Mouse (Mus musculus): Measurements from ENCODE around the gene Ifna1. TPM values are rescaled to one million over a fixed set of nuclear protein-coding genes. Genes with fewer than 3 reads are reported as not detected.

The Ifna1 gene
- total RNA-seq, 1 experiment: not detected

- TF ChIP-seq MAFK (IDR thresholded peaks at IDR 0.05; ENCODE audit: insufficient read depth, low read depth, low read length) (no peak), HCFC1 (IDR thresholded peaks at IDR 0.05; ENCODE audit: borderline replicate concordance, insufficient read depth, low read length) (no peak), ZC3H11A (IDR thresholded peaks at IDR 0.05; ENCODE audit: borderline replicate concordance, low read depth, low read length) (no peak)
- Histone ChIP-seq H3K27ac (ENCODE audit: insufficient read depth, low read depth, low read length, poor library complexity, severe bottlenecking) (no peak overlapping the region), H3K9ac (ENCODE audit: insufficient read depth, low read depth, low read length, poor library complexity, severe bottlenecking) (no peak overlapping the region), H3K4me3 (ENCODE audit: insufficient read depth in 1 of 2, low read depth in 1 of 2, low read length in 2 of 2, poor library complexity in 1 of 2, severe bottlenecking in 1 of 2) (no peak overlapping the region), H3K4me1 (ENCODE audit: control insufficient read depth in 2 of 2, insufficient read depth in 2 of 2, low read length in 2 of 2, poor library complexity in 1 of 2) (no peaks in the 10 kb centered on the region), H3K9me3 (ENCODE audit: control insufficient read depth, insufficient read depth, low read depth, low read length) (no peaks in the 10 kb centered on the region), H3K36me3 (ENCODE audit: control insufficient read depth, insufficient read depth, low read length, poor library complexity, severe bottlenecking) (no peaks in the 10 kb centered on the region)
- in situ Hi-C loops (cut with MboI; ENCODE audit: low sequenced_read_pairs in 2 of 2, unreplicated experiment in 2 of 2): no loop called here
- no peak for DNase-seq (ENCODE audit: low read depth, low spot score)
Observed at GRCm38 (mm10) chr4:88875435-88876095, 25.7 kb downstream of the Ifna1 start.

- no peak for TF ChIP-seq ZNF384 (IDR thresholded peaks at IDR 0.05; ENCODE audit: low read depth, low read length)
- no peak for TF ChIP-seq HCFC1 (IDR thresholded peaks at IDR 0.05; ENCODE audit: borderline replicate concordance, insufficient read depth, low read length)
- no peak overlapping the region for H3K9ac ChIP-seq (ENCODE audit: insufficient read depth, low read depth, low read length, poor library complexity, severe bottlenecking)
- no peak overlapping the region for H3K27ac ChIP-seq (ENCODE audit: insufficient read depth, low read depth, low read length, poor library complexity, severe bottlenecking)
- in situ Hi-C loops (cut with MboI; ENCODE audit: low sequenced_read_pairs in 2 of 2, unreplicated experiment in 2 of 2): no loop called here
- no peak overlapping the region for H3K4me3 ChIP-seq (ENCODE audit: insufficient read depth in 1 of 2, low read depth in 1 of 2, low read length in 2 of 2, poor library complexity in 1 of 2, severe bottlenecking in 1 of 2)
- H3K36me3 ChIP-seq (ENCODE audit: control insufficient read depth, insufficient read depth, low read length, poor library complexity, severe bottlenecking): no peaks in the 10 kb centered on the region
- DNase-seq (ENCODE audit: low read depth, low spot score): no peak
- no peaks in the 10 kb centered on the region for H3K4me1 ChIP-seq (ENCODE audit: control insufficient read depth in 2 of 2, insufficient read depth in 2 of 2, low read length in 2 of 2, poor library complexity in 1 of 2)
- no peaks in the 10 kb centered on the region for H3K9me3 ChIP-seq (ENCODE audit: control insufficient read depth, insufficient read depth, low read depth, low read length)
Observed at GRCm38 (mm10) chr4:88876520-88876919, 26.6 kb downstream of the Ifna1 start.

GRCm38 (mm10) chr4:88878246-88878645 lies 28.4 kb downstream of the Ifna1 start:
- H3K9me3 ChIP-seq (ENCODE audit: control insufficient read depth, insufficient read depth, low read depth, low read length): no peaks in the 10 kb centered on the region
- no peaks in the 10 kb centered on the region for H3K4me1 ChIP-seq (ENCODE audit: control insufficient read depth in 2 of 2, insufficient read depth in 2 of 2, low read length in 2 of 2, poor library complexity in 1 of 2)
- in situ Hi-C loops (cut with MboI; ENCODE audit: low sequenced_read_pairs in 2 of 2, unreplicated experiment in 2 of 2): no loop called here
- no peak overlapping the region for H3K4me3 ChIP-seq (ENCODE audit: insufficient read depth in 1 of 2, low read depth in 1 of 2, low read length in 2 of 2, poor library complexity in 1 of 2, severe bottlenecking in 1 of 2)
- H3K36me3 ChIP-seq (ENCODE audit: control insufficient read depth, insufficient read depth, low read length, poor library complexity, severe bottlenecking): no peaks in the 10 kb centered on the region
- H3K27ac ChIP-seq (ENCODE audit: insufficient read depth, low read depth, low read length, poor library complexity, severe bottlenecking): no peak overlapping the region
- H3K9ac ChIP-seq (ENCODE audit: insufficient read depth, low read depth, low read length, poor library complexity, severe bottlenecking): no peak overlapping the region
- TF ChIP-seq MAFK (IDR thresholded peaks at IDR 0.05; ENCODE audit: insufficient read depth, low read depth, low read length) (no peak), HCFC1 (IDR thresholded peaks at IDR 0.05; ENCODE audit: borderline replicate concordance, insufficient read depth, low read length) (no peak), CHD2 (IDR thresholded peaks at IDR 0.05; ENCODE audit: low read depth, low read length) (no peak), ZC3H11A (IDR thresholded peaks at IDR 0.05; ENCODE audit: borderline replicate concordance, low read depth, low read length) (no peak)
- DNase-seq (ENCODE audit: low read depth, low spot score): no peak

- Histone ChIP-seq H3K4me1 (ENCODE audit: control insufficient read depth in 2 of 2, insufficient read depth in 2 of 2, low read length in 2 of 2, poor library complexity in 1 of 2) (no peaks in the 10 kb centered on the region), H3K36me3 (ENCODE audit: control insufficient read depth, insufficient read depth, low read length, poor library complexity, severe bottlenecking) (no peaks in the 10 kb centered on the region), H3K27ac (ENCODE audit: insufficient read depth, low read depth, low read length, poor library complexity, severe bottlenecking) (no peak overlapping the region), H3K9ac (ENCODE audit: insufficient read depth, low read depth, low read length, poor library complexity, severe bottlenecking) (no peak overlapping the region), H3K9me3 (ENCODE audit: control insufficient read depth, insufficient read depth, low read depth, low read length) (no peaks in the 10 kb centered on the region), H3K4me3 (ENCODE audit: insufficient read depth in 1 of 2, low read depth in 1 of 2, low read length in 2 of 2, poor library complexity in 1 of 2, severe bottlenecking in 1 of 2) (no peak overlapping the region)
- in situ Hi-C loops (cut with MboI; ENCODE audit: low sequenced_read_pairs in 2 of 2, unreplicated experiment in 2 of 2): no loop called here
- no peak for DNase-seq (ENCODE audit: low read depth, low spot score)
- TF ChIP-seq ZNF384 (IDR thresholded peaks at IDR 0.05; ENCODE audit: low read depth, low read length) (no peak), CHD2 (IDR thresholded peaks at IDR 0.05; ENCODE audit: low read depth, low read length) (no peak), MAFK (IDR thresholded peaks at IDR 0.05; ENCODE audit: insufficient read depth, low read depth, low read length) (peak; percentile 57), ZC3H11A (IDR thresholded peaks at IDR 0.05; ENCODE audit: borderline replicate concordance, low read depth, low read length) (no peak), HCFC1 (IDR thresholded peaks at IDR 0.05; ENCODE audit: borderline replicate concordance, insufficient read depth, low read length) (no peak)
Observed at GRCm38 (mm10) chr4:88878772-88879171, 28.9 kb downstream of the Ifna1 start.

- TF ChIP-seq ZNF384 (IDR thresholded peaks at IDR 0.05; ENCODE audit: low read depth, low read length) (no peak), HCFC1 (IDR thresholded peaks at IDR 0.05; ENCODE audit: borderline replicate concordance, insufficient read depth, low read length) (no peak), ZC3H11A (IDR thresholded peaks at IDR 0.05; ENCODE audit: borderline replicate concordance, low read depth, low read length) (no peak), CHD2 (IDR thresholded peaks at IDR 0.05; ENCODE audit: low read depth, low read length) (no peak), MAFK (IDR thresholded peaks at IDR 0.05; ENCODE audit: insufficient read depth, low read depth, low read length) (no peak)
- Histone ChIP-seq H3K36me3 (ENCODE audit: control insufficient read depth, insufficient read depth, low read length, poor library complexity, severe bottlenecking) (no peaks in the 10 kb centered on the region), H3K4me1 (ENCODE audit: control insufficient read depth in 2 of 2, insufficient read depth in 2 of 2, low read length in 2 of 2, poor library complexity in 1 of 2) (no peaks in the 10 kb centered on the region), H3K9me3 (ENCODE audit: control insufficient read depth, insufficient read depth, low read depth, low read length) (no peaks in the 10 kb centered on the region), H3K4me3 (ENCODE audit: insufficient read depth in 1 of 2, low read depth in 1 of 2, low read length in 2 of 2, poor library complexity in 1 of 2, severe bottlenecking in 1 of 2) (no peak within 1 kb of the TSS), H3K9ac (ENCODE audit: insufficient read depth, low read depth, low read length, poor library complexity, severe bottlenecking) (no peak within 1 kb of the TSS), H3K27ac (ENCODE audit: insufficient read depth, low read depth, low read length, poor library complexity, severe bottlenecking) (no peak within 1 kb of the TSS)
- no peak for DNase-seq (ENCODE audit: low read depth, low spot score)
- in situ Hi-C loops (cut with MboI; ENCODE audit: low sequenced_read_pairs in 2 of 2, unreplicated experiment in 2 of 2): no loop called here
Observed at GRCm38 (mm10) chr4:88880101-88880500, 30.2 kb downstream of the Ifna1 start, which contains the start of gene Ifne. Gene Ifne (minus strand): TSS chr4:88880201.

Measured in ES-E14 (cell line).